Mouse (Mus musculus) brain, embryonic 14.5 days (tissue): ENCODE measurements at regions not wholly inside any gene's neighbourhood (a gene's known extent, or its start where the extent isn't known, plus 50 kb on each side); places are given as distances from the start of the nearest gene placed in this dataset.

ENCODE experiments used
- DNase-seq: peaks from one replicate; pipeline ENCODE4 v3.0.0-alpha.2; 2011; ENCODE audit warnings: low read depth
- CTCF ChIP-seq: fragments of 200-500 bp; IDR thresholded peaks from 2 replicates; pipeline ENCODE4 v1.5.1; 2012; ENCODE audit warnings: inconsistent platforms, mild to moderate bottlenecking, moderate library complexity, borderline replicate concordance; ENCODE audit not compliant: insufficient read depth, insufficient read length; ENCODE audit errors: extremely low read depth
- POLR2A ChIP-seq: fragments of 200-500 bp; IDR thresholded peaks from 2 replicates; pipeline ENCODE4 v1.6.1; 2012; ENCODE audit warnings: mild to moderate bottlenecking, inconsistent platforms, borderline replicate concordance; ENCODE audit not compliant: poor library complexity, insufficient read depth, insufficient read length, severe bottlenecking; ENCODE audit errors: extremely low read depth

- no peak for TF ChIP-seq CTCF
- TF ChIP-seq POLR2A = no peak
- no peak for DNase-seq
Measured at GRCm38 (mm10) chr5:54225031-54225430, 226.7 kb downstream of the Stim2 start.

GRCm38 (mm10) chr5:54234580-54234979 is 236.3 kb downstream of the Stim2 start:
- TF ChIP-seq POLR2A = no peak
- no peak for TF ChIP-seq CTCF

DNA sequence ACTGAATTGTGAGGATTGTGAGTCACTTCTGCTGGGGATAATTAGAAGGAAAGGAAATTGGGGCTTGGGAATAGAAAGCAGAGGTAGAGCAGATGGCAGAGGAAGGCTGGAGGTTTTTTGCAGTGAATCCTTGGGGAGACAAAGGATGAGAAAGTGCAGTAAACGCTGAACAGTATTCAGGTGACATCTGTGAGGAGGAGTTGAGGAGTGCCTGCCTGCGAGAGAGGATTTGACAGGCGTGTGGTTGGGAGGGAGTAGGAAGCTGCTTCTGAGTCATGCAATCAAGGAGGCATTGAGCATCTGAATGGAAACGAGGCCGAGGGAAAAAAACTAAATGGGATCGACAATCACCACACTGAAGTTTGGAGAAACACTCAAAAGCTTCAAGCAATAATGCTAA is 236.9 kb downstream of the Stim2 start:
- DNase-seq = peak; percentile 53
- TF ChIP-seq CTCF (no peak), POLR2A (no peak)

More at GRCm38 (mm10) chr5:54234580-54234979, 236.3 kb downstream of the Stim2 start:
- no peak for DNase-seq

DNA sequence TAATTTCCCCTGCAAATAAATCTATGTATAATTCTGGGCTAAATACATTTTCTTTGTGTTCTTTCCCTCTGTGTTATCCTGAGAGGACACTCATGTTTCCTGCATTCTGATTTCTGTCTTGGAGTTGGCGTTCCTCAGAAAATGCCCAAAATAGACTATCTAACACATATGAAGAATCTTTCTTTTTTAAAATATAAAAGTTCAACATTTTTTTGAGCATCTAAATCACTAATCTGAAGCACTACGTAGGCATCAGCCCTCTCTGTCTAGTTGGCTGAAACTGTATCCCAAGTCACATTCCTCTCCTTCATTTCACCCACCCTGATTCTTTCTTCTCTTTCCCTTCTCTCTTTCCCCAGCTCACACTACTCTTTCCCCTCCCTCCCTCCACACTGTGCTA is 238.9 kb downstream of the Stim2 start:
- DNase-seq = no peak
- TF ChIP-seq CTCF = no peak
- no peak for TF ChIP-seq POLR2A

DNA sequence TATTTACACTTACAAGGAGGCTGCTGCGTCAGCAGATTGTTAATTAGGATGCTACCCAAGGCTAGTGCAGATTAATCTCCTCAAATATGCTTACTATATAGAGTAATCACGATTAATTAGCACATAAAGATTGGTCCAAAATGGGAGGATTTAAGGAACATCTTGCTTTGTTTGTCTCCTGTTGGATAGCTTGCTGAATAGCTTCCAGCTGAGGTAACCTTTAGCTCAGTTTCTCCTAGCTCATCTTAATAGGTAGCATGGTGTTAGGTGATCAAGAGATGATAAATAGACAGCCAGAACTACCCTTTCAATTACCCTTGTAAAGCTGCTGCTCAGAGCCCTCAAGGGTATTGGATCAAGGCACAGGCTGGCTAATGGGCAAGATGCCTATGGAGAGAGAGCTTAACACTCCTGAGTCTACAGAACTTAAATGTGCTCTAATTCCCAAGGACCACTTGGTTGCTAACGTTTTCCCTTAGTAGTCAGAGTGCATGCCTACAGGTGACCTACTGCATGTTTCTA is 240.4 kb downstream of the Stim2 start:
- TF ChIP-seq CTCF = no peak
- no peak for TF ChIP-seq POLR2A
- peak; percentile 62 for DNase-seq

GRCm38 (mm10) chr5:54239586-54239985 is 241.3 kb downstream of the Stim2 start:
- TF ChIP-seq POLR2A (no peak), CTCF (no peak)
- DNase-seq = no peak

GRCm38 (mm10) chr5:54241169-54241917 is 243.0 kb downstream of the Stim2 start:
- peak; percentile 53 for DNase-seq
- TF ChIP-seq CTCF = no peak
- no peak for TF ChIP-seq POLR2A

- DNase-seq = no peak
- TF ChIP-seq CTCF (no peak), POLR2A (no peak)
Measured at GRCm38 (mm10) chr5:54242126-54242525, 243.8 kb downstream of the Stim2 start.

DNA sequence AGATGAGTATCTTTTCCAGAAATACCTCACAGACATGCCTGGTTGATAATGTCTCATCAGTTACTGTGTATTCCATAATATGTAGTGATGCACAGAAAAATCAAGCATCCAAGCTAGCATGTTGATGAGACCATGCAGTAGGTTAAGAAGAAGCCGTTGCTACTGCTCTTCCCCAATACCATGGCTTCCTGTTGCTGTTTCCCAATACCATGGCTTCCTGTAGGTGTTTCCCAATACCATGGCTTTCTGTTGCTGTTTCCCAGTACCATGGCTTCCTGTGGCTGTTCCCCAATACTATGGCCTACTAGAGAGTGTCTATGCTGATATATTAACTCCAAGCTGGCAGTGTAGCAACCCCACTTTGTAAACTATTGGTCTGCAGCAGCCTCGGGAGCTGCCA is 253.7 kb downstream of the Stim2 start:
- TF ChIP-seq POLR2A (no peak), CTCF (no peak)

GRCm38 (mm10) chr5:54254005-54254404 is 255.7 kb downstream of the Stim2 start:
- DNase-seq = no peak
- no peak for TF ChIP-seq POLR2A
- no peak for TF ChIP-seq CTCF

More for the DNA sequence above, 253.7 kb downstream of the Stim2 start:
- no peak for DNase-seq

DNA sequence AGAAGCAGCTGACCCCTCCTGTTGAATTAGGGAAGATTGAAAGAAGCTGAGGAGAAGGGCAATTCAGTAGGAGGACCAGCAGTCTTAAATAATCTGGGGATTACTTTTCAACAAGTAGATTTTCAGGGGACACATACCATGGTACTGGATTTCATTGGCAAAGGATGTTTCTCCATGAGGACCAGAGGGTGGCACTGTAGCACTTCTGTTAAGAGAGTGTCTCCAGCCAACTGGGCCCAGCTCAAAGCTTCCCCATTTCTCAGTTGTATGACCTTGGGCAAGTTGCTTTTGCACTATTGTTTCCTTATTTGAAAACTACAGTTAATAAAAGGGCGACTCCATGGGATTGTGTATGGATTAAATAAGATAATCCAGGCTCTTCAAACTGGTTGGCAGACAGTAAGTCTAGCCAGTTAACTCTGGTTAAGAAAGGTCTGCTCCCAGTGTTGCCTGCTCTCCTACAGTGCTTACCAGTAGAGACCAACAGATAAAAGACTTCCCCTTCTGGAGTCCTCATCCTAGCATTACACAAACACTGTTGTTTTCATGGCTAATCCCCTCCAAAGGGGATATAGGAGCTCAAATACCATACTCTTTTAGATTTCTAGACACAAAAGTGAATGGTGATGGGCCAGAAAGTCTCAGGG is 259.9 kb downstream of the Stim2 start:
- DNase-seq = peak; percentile 87
- TF ChIP-seq POLR2A = no peak
- TF ChIP-seq CTCF = peak; percentile 70

GRCm38 (mm10) chr5:54264867-54265434 is 266.7 kb downstream of the Stim2 start:
- TF ChIP-seq POLR2A (no peak), CTCF (no peak)
- DNase-seq = peak; percentile 89

DNA sequence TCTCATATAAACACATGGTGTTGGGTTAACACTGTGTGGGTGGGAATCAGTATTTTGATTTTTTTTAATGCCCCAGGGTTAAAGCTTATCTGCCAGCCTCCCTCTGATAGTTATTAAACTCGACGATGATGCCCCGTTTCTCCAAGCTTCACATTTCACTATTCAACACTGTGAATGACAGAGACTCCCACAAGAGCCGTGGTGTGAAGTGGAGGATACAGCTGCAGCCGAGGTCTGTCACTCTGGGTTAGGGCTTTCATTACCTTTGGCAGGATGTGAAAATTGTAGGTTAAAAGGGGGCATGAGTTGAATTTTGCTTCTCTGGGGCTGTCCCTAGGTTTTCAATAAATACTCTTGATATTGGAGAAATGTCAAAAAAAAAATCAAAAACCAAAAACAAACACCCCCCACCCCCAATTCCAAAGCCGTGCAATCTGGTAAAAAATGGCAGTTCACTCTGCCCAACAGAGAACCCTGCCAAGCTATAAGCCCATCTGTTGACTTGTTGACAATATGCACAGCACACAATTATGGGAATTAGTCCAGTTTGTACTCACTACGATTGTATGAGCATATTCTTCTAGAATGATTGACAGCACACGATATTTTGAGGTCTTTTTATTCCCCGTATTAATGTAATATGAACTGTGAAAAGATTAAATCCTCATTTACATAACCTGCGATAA is 269.7 kb downstream of the Stim2 start:
- TF ChIP-seq CTCF = no peak
- DNase-seq = peak; percentile 84
